Mouse (Mus musculus): ENCODE results near the gene Rasgrf2.

DNA sequence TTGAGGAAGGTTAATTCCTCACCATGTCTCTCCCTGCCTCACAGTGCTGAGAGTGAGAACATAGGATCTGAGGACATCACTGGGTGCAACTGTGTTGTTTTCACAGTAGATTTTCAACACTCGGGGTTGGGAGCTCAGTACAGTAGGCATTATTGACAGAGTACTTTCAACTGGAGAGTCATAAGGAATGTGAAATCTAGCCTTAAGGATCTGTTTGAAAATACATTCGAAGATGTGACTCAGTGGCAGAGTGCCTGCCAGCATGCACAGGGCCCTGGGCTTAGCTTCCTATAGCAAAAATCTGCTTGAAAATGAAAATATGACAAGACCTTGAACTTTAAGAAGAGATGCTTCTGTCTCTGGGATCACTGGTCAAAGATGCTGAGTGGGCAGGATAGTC is 194.2 kb downstream of the Rasgrf2 start:
- TF ChIP-seq CTCF (IDR thresholded peaks at IDR 0.05; ENCODE audit: low read depth): no peak
- TF ChIP-seq EP300 (optimal IDR thresholded peaks at IDR 0.05): no peak

All from stomach, postnatal 0 days (tissue).